Mouse (Mus musculus) testis, postnatal 10 days (tissue): ENCODE data around the gene Cdkl5.
"Not testable (repeated sequence)": the region's sequence is repeated elsewhere in the genome, so short reads cannot be mapped to it uniquely, and the experiment has no call there.

ENCODE experiments used
- DNase-seq: peaks from one replicate; pipeline ENCODE4 v3.0.0; 2021; ENCODE audit warnings: low spot score

The Cdkl5 gene

DNA sequence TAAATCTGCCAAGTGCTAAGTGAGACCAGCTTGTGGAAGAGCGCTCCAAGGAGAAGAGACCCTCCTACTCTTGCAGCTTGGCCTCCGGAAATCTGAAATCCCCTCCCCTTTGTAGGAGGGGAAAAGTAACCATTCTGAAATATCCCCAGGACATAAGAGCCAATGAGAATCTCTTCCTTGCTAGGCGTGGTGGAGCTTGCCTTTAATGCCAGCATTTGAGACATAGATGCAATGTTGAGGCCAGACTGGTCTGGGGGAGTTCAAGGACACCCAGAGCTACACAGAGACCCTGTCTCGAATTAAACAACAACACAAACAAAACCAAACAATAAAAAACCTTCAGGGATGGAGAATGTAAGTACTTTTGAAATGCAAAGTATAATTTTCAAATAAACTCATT, 87.6 kb downstream of the Cdkl5 start, which contains the start of gene Gja6:
Gene Gja6 (minus strand): TSS at position 101 of the 400 bp plus-strand sequence.
- DNase-seq: no peak

DNA sequence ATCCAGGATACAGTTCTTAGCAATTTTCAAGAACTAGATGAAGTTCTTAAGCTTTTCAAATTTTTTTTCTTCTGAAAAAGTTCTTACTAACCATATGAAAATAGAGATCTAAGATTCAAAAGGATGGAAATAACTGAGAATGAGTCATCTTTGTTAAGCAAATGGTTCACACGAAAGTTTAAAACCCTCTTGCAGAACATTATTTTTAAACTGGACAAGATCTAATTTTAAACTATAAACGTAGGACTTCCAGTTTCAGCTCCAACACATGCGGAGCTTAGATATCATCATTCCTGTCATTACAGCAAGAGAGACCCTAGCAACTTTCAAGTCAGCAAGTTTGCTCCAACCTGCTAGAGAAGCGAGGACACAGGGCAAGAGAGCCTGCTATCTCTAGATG, 88.0 kb downstream of the Cdkl5 start:
- no peak for DNase-seq

DNA sequence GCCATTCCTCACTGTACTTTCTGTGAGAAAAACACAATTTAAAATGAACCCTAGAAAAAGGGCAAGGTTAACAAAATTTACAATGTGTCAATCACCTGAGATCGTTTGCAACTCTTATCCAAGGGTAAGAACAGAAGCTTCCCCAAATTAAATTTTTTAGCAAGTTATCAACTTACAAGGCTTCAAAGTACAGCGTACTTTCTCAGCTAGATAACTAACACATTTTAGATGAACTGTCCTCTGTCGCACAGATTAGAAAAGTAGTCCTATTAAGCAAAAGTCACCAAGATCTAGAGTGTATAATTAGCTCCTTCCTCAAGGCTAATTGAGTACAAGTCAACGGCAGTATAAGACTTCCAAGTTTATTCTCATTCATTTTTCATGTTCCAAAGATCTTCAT, 88.6 kb downstream of the Cdkl5 start:
- no peak for DNase-seq

DNA sequence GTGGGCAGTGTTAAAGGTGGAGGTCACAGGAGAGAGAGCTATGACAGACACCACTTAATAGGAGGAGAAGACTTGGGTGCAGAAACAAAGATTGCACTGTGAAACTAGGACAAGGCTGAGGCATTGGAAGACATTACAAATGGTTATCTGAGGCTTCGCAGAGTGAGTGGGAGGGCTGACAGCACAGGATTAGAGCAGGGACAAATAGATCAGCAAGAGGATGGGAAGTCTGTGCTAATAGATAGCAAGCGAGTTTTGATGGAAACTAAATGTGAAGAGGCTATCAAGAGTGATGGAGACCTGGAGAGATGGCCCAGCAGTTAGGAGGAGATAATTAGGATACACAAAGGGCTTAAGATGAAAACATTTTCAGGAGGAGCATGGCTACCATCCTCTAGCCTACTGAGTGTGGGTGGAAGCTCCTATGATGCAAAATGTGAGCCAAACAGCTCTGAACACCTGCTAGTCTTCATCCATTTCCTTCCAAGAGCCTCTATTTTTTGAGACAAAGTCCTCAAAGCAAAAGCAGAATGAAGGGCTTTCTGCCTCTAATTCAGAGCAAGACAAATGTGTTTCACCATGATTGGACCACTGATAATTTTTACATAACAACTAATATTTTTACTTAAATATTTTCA, 89.3 kb downstream of the Cdkl5 start:
- no peak for DNase-seq

DNA sequence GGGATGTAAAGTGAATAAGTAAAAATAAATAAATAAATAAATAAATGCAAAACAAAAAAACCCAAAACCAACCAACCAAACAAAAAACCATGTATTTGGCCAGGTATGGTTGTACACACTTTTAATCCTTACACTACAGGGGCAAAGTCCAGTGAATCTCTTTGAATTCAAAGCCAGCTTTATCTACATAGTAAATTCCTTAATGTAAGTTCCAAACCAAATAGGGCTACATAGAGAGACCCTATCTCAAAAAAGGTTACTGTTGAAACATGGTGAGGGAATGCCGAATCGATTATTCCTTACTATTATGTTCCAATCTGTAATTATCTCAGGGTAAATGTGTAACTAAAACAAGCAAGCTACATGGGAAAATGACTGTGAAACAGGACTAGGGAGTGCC, 93.4 kb downstream of the Cdkl5 start:
- DNase-seq: no peak

DNA sequence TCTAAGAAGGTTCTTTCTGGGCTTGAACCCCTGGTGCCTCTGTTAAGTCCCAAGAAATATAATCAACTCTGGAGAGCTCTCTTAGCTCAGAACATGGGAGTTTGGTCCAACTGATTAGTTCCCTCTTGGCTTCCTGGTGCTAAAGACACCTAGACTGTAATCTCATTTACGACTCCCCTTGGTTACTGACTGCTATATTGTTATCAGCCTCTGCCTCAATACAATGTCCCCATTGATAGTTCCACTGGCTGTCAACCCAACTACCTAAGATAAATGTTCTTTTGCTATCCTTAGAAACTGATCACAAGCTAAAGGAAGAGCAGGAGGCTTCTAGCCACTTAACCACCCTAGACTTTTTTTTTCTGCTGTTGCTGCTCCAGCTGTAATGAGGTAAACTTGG, 102.4 kb downstream of the Cdkl5 start:
- DNase-seq: no peak

DNA sequence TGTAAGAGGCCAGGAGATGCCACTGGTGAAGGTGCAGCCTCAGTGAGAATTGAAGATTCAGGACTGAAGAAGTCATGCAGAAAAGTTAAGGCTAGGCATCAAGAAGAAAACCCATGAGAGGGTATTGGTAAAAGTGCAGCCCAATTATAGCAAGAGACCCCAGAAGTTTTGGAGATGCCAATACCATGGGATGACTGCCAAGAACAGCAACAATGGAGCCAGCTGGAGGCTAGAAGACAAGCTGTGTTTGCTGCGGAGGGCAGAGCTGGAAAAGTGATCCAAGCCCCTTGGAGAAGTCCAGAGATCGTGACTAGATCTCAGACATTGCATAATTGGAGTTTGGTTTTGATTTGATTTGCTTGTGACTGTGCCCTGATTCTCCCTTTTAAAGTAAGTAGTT, 108.2 kb downstream of the Cdkl5 start:
- no peak for DNase-seq

DNA sequence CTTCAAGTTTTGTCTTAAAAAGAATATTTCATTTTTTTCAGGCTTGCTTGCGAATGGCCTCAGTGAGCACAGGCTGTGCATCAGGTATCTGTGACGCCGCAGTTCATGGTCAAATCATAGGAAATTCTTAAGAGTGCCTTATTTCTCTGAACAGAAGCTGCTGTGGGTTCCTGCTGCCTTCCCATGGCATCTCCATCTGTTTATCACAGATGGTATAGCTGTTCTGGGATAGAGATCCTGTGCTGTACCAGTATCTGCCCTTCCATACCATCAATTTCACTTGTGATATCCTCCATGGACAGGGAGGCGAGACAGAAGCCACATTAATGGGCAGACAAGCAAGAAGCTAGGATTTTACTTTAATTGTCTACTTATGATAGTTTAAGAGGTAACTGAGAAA, 127.9 kb downstream of the Cdkl5 start:
- no peak for DNase-seq

DNA sequence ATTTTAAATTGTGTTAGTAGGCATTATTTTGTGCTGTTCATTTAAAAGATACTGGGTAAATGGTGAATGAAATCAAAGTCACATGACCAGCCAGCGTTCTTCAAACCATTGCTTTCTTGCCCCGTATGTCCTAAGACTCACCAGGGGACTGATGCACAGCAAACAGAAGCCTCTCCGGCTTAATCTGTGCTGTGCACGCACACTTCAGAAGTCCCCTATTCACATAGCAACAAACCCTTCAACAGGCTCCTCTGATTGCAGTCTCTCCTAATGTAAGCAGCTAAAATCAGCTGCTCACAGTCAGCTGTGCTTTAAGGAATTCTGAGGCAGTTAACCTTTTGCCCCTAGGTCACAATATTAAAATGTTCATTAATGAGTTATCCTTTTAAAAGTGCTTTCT, 129.5 kb downstream of the Cdkl5 start:
- no peak for DNase-seq

DNA sequence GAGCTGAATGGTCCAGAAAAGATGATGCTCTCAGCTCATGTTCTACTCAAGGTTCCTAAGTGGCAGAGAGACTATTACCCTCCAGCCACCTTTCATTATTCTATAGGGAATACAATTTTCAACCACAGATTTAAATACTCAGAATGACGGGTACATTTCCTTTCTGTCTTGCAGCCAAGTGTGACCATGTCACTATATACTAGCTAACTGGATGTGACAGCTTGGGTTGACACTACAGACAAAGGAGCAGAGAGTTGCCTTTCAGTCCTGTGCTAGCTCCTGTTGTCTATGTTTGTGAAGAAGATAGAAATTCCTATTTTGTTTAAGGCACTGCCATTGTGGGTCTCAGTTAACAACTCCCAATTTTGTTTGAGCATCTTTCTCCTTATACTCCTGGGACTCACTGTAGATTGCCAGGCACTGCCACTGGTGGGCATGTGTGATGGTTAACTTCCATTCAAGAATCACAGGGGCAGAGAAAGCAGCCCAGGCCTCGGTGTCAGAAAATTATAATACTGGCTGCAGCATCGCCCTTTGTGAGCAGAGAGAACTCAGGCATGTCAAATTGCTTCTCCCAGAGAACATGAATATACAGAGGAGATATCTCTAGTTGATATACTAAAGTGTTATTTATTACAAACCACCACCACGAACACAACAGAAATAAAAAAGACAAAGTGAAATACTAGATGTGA, 130.7 kb downstream of the Cdkl5 start:
- DNase-seq: no peak

DNA sequence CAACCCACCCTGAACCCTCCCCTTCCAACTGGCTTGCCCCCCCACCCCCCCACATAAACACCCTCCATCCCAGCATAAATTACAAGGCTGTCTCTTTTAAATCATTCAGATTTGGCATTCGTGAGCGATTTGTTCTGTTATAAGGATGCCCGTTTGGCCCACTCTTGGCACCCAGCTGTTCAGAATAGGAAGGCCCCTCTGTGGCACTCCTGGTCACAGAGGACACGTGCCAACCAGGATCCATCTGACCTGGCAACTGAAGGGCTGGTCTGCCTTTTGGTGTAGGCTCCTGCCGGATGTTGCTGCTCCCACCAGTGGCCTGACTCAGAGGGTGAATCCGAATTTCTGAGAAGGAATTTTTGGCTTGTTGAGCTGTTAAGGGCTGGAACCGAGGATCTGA, 186.3 kb downstream of the Cdkl5 start:
- no peak for DNase-seq

DNA sequence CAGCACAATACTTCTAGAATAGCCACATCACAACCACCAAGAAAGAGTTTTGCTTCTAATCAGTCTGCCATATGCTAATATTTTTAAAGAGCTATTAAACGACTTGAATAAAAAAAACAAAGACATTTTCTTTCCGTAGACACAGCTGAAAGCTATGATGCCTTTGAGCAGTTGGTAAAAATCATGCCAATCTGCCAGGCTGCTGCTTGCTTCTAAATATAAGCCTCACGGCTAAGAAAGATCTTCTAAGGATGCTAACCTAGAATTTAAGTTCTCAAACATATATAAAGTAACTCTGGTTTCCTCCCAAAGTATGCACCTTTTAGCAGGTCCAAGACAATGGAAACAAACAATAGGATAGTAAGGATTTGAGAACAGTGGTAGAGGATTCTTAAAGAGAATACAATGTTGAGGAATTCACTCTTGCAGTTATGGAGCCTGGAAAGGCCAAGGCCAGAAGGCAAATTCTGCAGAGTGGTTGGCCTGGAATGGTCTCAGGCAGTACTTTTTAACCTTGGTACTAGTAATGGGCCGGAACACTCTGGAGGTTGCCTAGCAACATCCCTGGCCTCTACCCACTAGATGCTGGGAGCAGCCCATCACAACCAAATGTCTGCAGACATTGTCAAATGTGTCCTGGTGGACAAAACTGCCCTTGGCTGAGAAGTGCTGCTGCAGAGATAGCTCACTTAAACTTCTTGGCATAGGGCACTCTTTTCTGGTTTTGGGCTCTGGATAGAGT, 189.9 kb downstream of the Cdkl5 start:
- DNase-seq: no peak

DNA sequence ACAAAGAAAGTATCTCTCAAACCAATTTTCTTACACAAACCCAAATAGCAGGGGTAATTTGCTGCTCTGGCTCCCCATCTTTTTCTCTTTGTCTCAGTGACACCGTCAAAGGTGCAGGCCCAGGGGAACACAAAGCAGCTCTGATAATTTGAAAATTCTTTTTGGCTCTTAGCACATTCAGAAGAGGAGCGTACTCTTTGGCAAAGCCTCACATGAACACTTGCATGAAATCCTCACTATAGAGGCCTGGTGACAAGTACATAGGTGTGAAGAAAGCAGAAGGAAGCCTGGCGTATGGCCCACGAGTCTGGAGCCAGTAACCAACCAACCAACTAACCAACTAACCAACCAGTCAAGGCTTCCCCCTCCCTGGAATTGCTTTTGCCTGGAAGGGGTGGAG, 199.6 kb downstream of the Cdkl5 start:
- no peak for DNase-seq

DNA sequence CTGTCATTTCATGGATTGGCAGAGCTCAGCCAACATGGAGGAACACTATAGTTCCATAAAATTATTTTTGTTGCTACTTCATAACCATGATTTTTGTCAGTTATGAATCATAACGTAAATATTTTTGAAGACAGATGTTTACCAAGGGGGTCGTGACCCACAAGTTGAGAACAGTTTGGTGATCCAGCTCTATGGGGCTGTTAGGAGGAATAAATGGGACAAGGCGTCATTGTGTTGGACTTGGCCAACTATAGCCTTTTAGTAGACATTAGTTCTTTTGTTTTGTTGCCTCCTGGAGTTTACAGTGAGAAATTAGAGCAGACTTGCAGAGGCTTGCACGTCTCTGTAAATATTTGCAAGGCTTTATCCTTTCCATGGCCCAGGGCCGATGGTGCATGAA, 212.2 kb downstream of the Cdkl5 start:
- no peak for DNase-seq

DNA sequence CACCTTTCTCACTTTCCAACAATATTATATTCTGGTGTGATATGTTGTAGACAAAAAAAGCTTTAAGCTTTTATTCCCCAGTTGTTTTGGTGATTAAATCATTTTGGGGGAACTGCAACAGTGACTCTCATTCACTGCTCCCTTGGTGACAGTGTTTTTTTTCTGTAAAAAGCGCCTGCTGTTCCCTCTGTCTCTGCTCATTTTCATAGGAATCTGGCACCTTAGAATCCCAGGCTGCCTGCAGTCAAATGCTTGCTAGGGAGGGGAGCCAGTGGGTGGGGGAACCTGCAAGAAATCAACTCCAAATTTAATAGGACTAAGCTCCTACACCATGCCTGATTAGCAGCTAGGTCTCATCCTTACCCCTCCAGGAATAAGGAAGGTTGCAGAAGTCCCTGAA, 221.5 kb downstream of the Cdkl5 start:
- no peak for DNase-seq

DNA sequence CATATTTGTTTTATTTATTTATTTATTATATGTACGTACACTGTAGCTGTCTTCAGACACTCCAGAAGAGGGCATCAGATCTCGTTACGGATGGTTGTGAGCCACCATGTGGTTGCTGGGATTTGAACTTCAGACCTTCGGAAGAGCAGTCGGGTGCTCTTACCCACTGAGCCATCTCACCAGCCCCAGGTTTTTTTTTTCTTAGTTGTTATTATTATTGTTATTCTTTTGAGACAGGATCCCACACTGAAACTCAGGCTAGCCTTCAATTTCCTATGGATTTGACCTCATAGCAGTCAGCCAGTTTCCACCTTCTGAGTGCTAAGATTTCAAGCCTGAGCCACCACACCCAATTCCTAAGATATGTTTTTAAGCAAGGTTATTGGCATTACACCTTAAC, 224.9 kb downstream of the Cdkl5 start:
- DNase-seq: not testable (repeated sequence)

DNA sequence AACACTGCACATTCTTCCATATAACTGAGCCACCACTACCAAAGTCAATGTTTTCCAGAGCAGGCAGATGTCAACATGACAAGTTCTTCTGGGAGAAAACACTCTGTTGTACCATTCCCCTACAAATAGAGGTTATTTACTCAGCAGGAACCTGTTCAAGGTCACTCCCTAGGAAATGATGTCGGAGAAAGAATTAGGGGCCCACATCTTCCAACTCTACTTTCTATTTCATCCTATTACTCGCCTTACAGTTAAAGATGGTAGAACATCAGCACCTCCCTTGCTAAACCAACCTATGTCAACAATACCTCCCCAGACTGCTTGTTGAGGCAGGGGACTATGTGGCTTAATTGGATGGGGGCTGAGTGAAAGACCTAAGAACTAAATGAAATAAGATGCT, 226.8 kb downstream of the Cdkl5 start, which contains the start of gene Rs1:
Gene Rs1 (plus strand): TSS at position 301 of the 400 bp plus-strand sequence.
- DNase-seq: no peak

DNA sequence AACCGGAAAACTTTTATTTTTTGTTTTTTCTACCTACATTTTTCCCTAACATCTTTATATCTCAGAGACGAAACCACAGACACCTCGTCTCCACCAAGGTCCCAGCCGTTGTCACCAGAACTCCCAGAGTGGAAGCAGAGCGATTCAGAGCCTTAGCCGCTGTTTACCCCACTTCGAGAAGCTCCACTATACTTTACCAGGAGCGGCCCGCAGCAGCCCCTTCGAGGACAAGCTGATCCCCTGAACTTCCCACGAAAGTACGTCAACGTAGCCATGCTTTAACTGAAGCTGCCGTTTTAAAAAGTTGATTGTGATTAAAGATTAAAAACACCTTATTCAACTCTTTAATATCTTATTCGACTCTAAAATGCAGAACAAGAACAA, 228.3 kb downstream of the Cdkl5 start:
- no peak for DNase-seq

DNA sequence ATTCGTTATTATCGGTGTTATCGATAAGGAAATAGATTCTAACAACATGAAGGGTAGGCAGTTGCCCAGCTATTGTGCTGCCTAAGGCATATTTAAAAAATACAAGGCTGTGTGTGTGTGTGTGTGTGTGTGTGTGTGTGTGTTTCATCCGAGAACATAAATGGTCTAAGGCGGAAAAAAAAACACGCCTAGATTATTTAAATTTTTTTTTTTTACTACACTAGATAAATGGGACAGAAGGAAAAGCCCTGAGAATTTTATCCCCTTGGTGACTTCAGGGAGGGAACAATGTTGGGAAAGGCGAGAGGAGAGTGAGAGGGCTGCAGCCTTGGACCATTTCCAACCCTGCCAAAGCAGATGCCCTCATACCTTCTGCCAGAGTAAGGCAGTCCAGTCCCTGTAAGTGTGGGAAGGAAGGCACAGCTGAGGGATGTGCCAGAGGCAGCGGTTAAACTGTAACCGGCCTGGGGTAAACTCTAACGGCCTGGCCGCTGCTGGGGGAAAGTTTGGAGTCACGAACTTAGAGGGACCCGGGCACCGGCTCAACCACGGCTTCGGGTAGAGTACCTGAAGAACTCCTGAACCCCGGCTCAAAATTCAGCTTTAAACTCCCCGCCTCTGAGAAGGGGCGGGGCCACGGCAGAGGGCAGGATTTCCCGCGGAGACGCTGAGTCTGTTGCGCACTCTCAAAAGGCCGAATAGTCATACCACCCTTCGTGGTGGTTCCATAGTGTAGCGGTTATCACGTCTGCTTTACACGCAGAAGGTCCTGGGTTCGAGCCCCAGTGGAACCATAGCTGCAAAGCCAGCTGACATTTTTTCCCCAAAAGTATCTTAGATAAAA, 228.9 kb downstream of the Cdkl5 start:
- peak; percentile 95 for DNase-seq

DNA sequence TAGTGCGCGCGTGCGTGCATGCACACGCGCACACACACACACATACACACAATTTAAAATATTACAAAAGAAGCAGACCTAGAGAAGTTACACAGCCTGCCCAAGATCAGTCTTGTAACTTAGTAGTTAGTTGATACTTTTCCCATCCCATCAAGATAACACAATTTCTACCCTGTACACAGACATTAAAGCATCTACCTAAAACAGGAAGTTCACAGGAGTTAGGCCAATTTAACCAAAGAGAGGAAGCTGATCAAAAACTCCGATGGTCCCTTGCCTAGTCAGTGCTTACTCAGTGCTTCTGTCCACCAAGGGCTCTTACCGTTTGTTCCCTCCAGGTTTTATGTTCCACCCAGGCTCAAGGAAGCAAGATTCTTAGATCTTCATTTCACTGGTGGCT, 243.7 kb downstream of the Cdkl5 start:
- DNase-seq: no peak

DNA sequence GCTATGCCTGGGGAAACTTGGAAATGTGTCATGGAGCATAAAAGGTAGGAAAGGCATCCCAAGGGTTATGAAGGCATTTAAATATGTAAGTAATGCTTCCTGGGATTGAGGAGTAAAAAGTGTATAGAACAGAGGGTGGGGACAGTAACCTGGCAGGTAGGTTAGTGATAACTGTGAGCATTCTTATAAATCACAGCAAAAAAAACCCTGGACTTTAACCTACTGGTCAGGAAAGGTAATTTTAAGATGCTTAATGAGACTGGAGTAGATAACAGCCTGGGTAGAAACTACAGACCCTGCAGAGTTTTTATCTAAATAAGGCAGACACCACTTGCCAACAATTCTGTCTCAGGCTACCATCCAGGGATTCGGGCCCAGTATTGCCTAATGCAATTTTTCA, 245.9 kb downstream of the Cdkl5 start:
- no peak for DNase-seq

DNA sequence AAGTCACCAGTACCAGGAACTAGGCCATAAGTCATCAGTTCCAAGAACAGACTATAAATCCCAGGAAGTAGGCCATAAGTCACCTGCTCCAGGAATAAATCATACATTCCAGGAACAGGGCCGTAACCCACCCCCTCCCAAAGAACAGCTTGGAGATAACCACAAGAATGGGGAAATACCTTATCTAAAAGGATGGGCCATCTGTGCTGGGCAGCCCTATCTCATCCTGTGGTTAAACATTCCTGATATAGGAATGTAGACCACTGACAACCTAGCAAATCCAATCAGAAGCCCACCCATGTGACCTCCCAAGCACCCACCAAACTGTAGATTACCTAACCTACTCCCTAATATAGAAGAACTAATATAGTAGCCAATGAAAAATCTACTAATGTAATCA, 249.1 kb downstream of the Cdkl5 start:
- DNase-seq: no peak
